26 mouse cellular contexts compared by ENCODE assay signal in genomic region chr5:38255644-38256043, GRCm38 (mm10). TPM values are rescaled to one million over a fixed set of nuclear protein-coding genes. Genes with fewer than 3 reads are reported as not detected.
A peak's percentile ranks its signal among the peaks of the same experiment; 100 is the strongest.
DNase-seq lines count a peak whose midpoint lies in the region; ATAC-seq lines count a peak whose summit lies in the region.
"Had no signal": no experiment of that assay in that cellular context is flagged by ENCODE, and none has a peak within 500 bp of the region (broad histone marks: within the 10 kb centered on the region; RNA-seq: fewer than 3 reads in every experiment).

No protein-coding gene starts in this region.

- WGBS in heart, embryonic 13.5 days = 46% methylated on average over 3 of the region's 3 CpGs
- 24% methylated on average over 3 of the region's 3 CpGs for WGBS in liver, embryonic 16.5 days (ENCODE audit: insufficient replicate concordance)
- 78% methylated on average over 3 of the region's 3 CpGs for WGBS in neural tube, embryonic 15.5 days

- 0 out of 2 replicates have a peak, but pooled peaks cover 3% of the 10 kb centered on the region for H3K9me3 ChIP-seq in heart, embryonic 13.5 days
- H3K9me3 ChIP-seq in liver, embryonic 16.5 days (replicated peaks; ENCODE audit: control insufficient read depth, low read length) = no peaks in the 10 kb centered on the region
- no peaks in the 10 kb centered on the region for H3K9me3 ChIP-seq in neural tube, embryonic 15.5 days (replicated peaks)
- H3K9me3 ChIP-seq: forebrain, embryonic 10.5 days; hindbrain, embryonic 15.5 days; limb, embryonic 10.5 days; lung, embryonic 15.5 days; stomach, embryonic 15.5 days had no signal

- H3K4me2 ChIP-seq in heart, embryonic 13.5 days = no peak overlapping the region
- no peak overlapping the region for H3K4me2 ChIP-seq in liver, embryonic 16.5 days (ENCODE audit: low read depth, low read length)
- no peak overlapping the region for H3K4me2 ChIP-seq in neural tube, embryonic 15.5 days
- H3K4me2 ChIP-seq: hindbrain, embryonic 15.5 days; lung, embryonic 15.5 days; midbrain, embryonic 11.5 days; stomach, embryonic 15.5 days had no signal

- no peak for ATAC-seq in heart, embryonic 13.5 days (ENCODE audit: extremely low read depth, insufficient number of reproducible peaks, low FRiP score, low TSS enrichment)
- ATAC-seq in liver, embryonic 16.5 days (ENCODE audit: low read depth) = peak; percentile 41; the same call in 1 of the 2 replicates
- peak; percentile 40 for ATAC-seq in granulocyte monocyte progenitor cell, adult 5-6 weeks (replicated peaks; ENCODE audit: poor library complexity, severe bottlenecking)
- no peak for ATAC-seq in neural tube, embryonic 15.5 days (ENCODE audit: low FRiP score)
- ATAC-seq: forebrain, embryonic 16.5 days had no signal

- H3K4me1 ChIP-seq in heart, embryonic 13.5 days = peaks cover 2% of the 10 kb centered on the region
- no peaks in the 10 kb centered on the region; the same call in 1 of the 2 replicates for H3K4me1 ChIP-seq in liver, embryonic 16.5 days (ENCODE audit: control insufficient read depth, low read depth, low read length)
- peaks cover 5% of the 10 kb centered on the region for H3K4me1 ChIP-seq in neural tube, embryonic 15.5 days
- H3K4me1 ChIP-seq: lung, embryonic 15.5 days; stomach, embryonic 15.5 days had no signal

- H3K36me3 ChIP-seq in heart, embryonic 13.5 days = no peaks in the 10 kb centered on the region
- H3K36me3 ChIP-seq in liver, embryonic 16.5 days (ENCODE audit: control insufficient read depth, insufficient read depth) = no peaks in the 10 kb centered on the region
- no peaks in the 10 kb centered on the region for H3K36me3 ChIP-seq in neural tube, embryonic 15.5 days
- H3K36me3 ChIP-seq: forebrain, embryonic 10.5 days; hindbrain, embryonic 15.5 days; limb, embryonic 10.5 days; lung, embryonic 15.5 days; stomach, embryonic 15.5 days had no signal

- H3K9ac ChIP-seq in heart, embryonic 13.5 days = no peak overlapping the region
- no peak overlapping the region for H3K9ac ChIP-seq in liver, embryonic 16.5 days (ENCODE audit: low read depth, low read length)
- H3K9ac ChIP-seq in neural tube, embryonic 15.5 days (replicated peaks) = no peak overlapping the region
- H3K9ac ChIP-seq: hindbrain, embryonic 15.5 days; lung, embryonic 15.5 days; stomach, embryonic 15.5 days had no signal

- no peak for DNase-seq in heart, postnatal 36 days
- no peak for DNase-seq in liver
- no peak for DNase-seq in embryo, embryonic 10 days (ENCODE audit: low spot score)
- DNase-seq: adrenal gland, postnatal 25 days; cerebellum, adult 8-10 months; gastrocnemius, postnatal 14 days; kidney, adult 2 months; lung, postnatal 36 days; thymus, postnatal 25 days had no signal

- intact Hi-C loops in heart, postnatal 36 days (cut with DNase I) = loop anchor here (5.0 kb wide), 1 partner anchor 33 kb away; the partner anchor contains the start of genes Lyar and Zbtb49

- H3K4me3 ChIP-seq in heart, embryonic 13.5 days = no peak overlapping the region
- H3K4me3 ChIP-seq in liver, embryonic 16.5 days (ENCODE audit: low read depth, low read length) = no peak overlapping the region
- no peak overlapping the region for H3K4me3 ChIP-seq in neural tube, embryonic 15.5 days (replicated peaks)
- H3K4me3 ChIP-seq: forebrain, embryonic 10.5 days; hindbrain, embryonic 15.5 days; layer of hippocampus, adult 2 months; limb, embryonic 10.5 days; lung, embryonic 15.5 days; stomach, embryonic 15.5 days had no signal

- H3K27me3 ChIP-seq in heart, embryonic 13.5 days (replicated peaks) = peaks cover 11% of the 10 kb centered on the region; the same call in 1 of the 2 replicates
- no peaks in the 10 kb centered on the region for H3K27me3 ChIP-seq in liver, embryonic 16.5 days (ENCODE audit: control insufficient read depth, insufficient read depth, low read depth, low read length)
- H3K27me3 ChIP-seq in neural tube, embryonic 15.5 days (replicated peaks) = no peaks in the 10 kb centered on the region
- H3K27me3 ChIP-seq: hindbrain, embryonic 15.5 days; lung, embryonic 15.5 days; stomach, embryonic 15.5 days had no signal

- H3K27ac ChIP-seq in heart, embryonic 13.5 days (replicated peaks) = peak overlapping the region; percentile 63
- no peak overlapping the region for H3K27ac ChIP-seq in liver, embryonic 16.5 days (ENCODE audit: low read length)
- no peak overlapping the region for H3K27ac ChIP-seq in neural tube, embryonic 15.5 days (replicated peaks)
- H3K27ac ChIP-seq: forebrain, embryonic 10.5 days; hindbrain, embryonic 15.5 days; kidney, postnatal 0 days; layer of hippocampus, adult 2 months; limb, embryonic 10.5 days; lung, embryonic 15.5 days; stomach, embryonic 15.5 days had no signal

RNA-seq across cellular contexts. Expression of gene Tmem128, which starts 4.3 kb away (rescaled TPM):
- 46.0 and 47.4 TPM in 2 replicates for polyA plus RNA-seq in heart, embryonic 13.5 days (2015; fragmentation: Nextera tagmentation; extraction: Ambion mirVana)
- total RNA-seq in heart, postnatal 36 days (2021) = 10 to 100 TPM; 15.6 to 15.8 TPM
- 35.4 and 41.3 TPM in 2 replicates for polyA plus RNA-seq in liver, embryonic 16.5 days (2015; fragmentation: Nextera tagmentation; extraction: Ambion mirVana)
- 38.4 and 40.5 TPM in 2 replicates for total RNA-seq in granulocyte monocyte progenitor cell, adult 5-6 weeks (2014; fragmentation: Nextera tagmentation)
- total RNA-seq in granulocyte monocyte progenitor cell, adult 5-6 weeks (2017) = 31.4 and 36.8 TPM in 2 replicates
- 96.4 and 100 TPM in 2 replicates for polyA plus RNA-seq in neural tube, embryonic 15.5 days (2015; fragmentation: Nextera tagmentation; extraction: Ambion mirVana)

RNA-seq across cellular contexts. Expression of gene Otop1, which starts 20.1 kb away (rescaled TPM):
- not detected in 2 replicates for polyA plus RNA-seq in heart, embryonic 13.5 days (2015; fragmentation: Nextera tagmentation; extraction: Ambion mirVana)
- 1 to 10 TPM in 1 of 2 experiments, under 1 TPM in 1; 0.16 to 1.1 TPM for total RNA-seq in heart, postnatal 36 days (2021)
- not detected in 2 replicates for polyA plus RNA-seq in liver, embryonic 16.5 days (2015; fragmentation: Nextera tagmentation; extraction: Ambion mirVana)
- not detected in 2 replicates for total RNA-seq in granulocyte monocyte progenitor cell, adult 5-6 weeks (2014; fragmentation: Nextera tagmentation)
- total RNA-seq in granulocyte monocyte progenitor cell, adult 5-6 weeks (2017) = not detected in 2 replicates
- 0.05 TPM in 1 of 2 replicates, not detected in the other for polyA plus RNA-seq in neural tube, embryonic 15.5 days (2015; fragmentation: Nextera tagmentation; extraction: Ambion mirVana)
- total RNA-seq: layer of hippocampus, postnatal 25 days; liver, adult 2 months had no signal
- polyA plus RNA-seq: forebrain, embryonic 16.5 days; intestine, embryonic 14.5 days; kidney, postnatal 0 days; liver, adult 2 months; lung, embryonic 15.5 days; midbrain, embryonic 11.5 days; neural tube, embryonic 14.5 days; stomach, embryonic 15.5 days had no signal

RNA-seq across cellular contexts. Expression of gene Lyar, which starts 35.4 kb away (rescaled TPM):
- 50.6 and 52.3 TPM in 2 replicates for polyA plus RNA-seq in heart, embryonic 13.5 days (2015; fragmentation: Nextera tagmentation; extraction: Ambion mirVana)
- total RNA-seq in heart, postnatal 36 days (2021) = 10 to 100 TPM; 18.7 to 19.0 TPM
- polyA plus RNA-seq in liver, embryonic 16.5 days (2015; fragmentation: Nextera tagmentation; extraction: Ambion mirVana) = 35.2 and 39.8 TPM in 2 replicates
- 92.9 and 121 TPM in 2 replicates for total RNA-seq in granulocyte monocyte progenitor cell, adult 5-6 weeks (2014; fragmentation: Nextera tagmentation)
- total RNA-seq in granulocyte monocyte progenitor cell, adult 5-6 weeks (2017) = 133 and 160 TPM in 2 replicates
- polyA plus RNA-seq in neural tube, embryonic 15.5 days (2015; fragmentation: Nextera tagmentation; extraction: Ambion mirVana) = 38.7 and 54.4 TPM in 2 replicates

RNA-seq across cellular contexts. Expression of gene Zbtb49, which starts 35.4 kb away (rescaled TPM):
- 7.2 TPM in 2 replicates for polyA plus RNA-seq in heart, embryonic 13.5 days (2015; fragmentation: Nextera tagmentation; extraction: Ambion mirVana)
- total RNA-seq in heart, postnatal 36 days (2021) = 1 to 10 TPM; 3.9 to 4.4 TPM
- 2.6 and 3.0 TPM in 2 replicates for polyA plus RNA-seq in liver, embryonic 16.5 days (2015; fragmentation: Nextera tagmentation; extraction: Ambion mirVana)
- 4.5 and 6.5 TPM in 2 replicates for total RNA-seq in granulocyte monocyte progenitor cell, adult 5-6 weeks (2014; fragmentation: Nextera tagmentation)
- 3.3 and 7.5 TPM in 2 replicates for total RNA-seq in granulocyte monocyte progenitor cell, adult 5-6 weeks (2017)
- polyA plus RNA-seq in neural tube, embryonic 15.5 days (2015; fragmentation: Nextera tagmentation; extraction: Ambion mirVana) = 15.0 and 16.2 TPM in 2 replicates

Comparison
In these comparisons a context has a peak if more than half of its experiments do, and no peak if none do; other contexts are left out.
1. ATAC-seq: peak in liver, embryonic 16.5 days (single experiment) and granulocyte monocyte progenitor cell, adult 5-6 weeks (single experiment); none in heart, embryonic 13.5 days (single experiment) and neural tube, embryonic 15.5 days (single experiment).